Mouse (Mus musculus) splenic B cell, adult 2 months (primary cell): ENCODE measurements around the gene Mier2.
A peak's percentile ranks its signal among the peaks of the same experiment; 100 is the strongest.

Source experiments
- DNase-seq: peaks from one replicate; pipeline ENCODE4 v3.0.0-alpha.2; 2011; ENCODE audit warnings: low read depth, low spot score
- H3K27me3 ChIP-seq: 2 replicates; pipeline ENCODE4 v1.6.1; 2012; ENCODE audit warnings: mild to moderate bottlenecking, low read length, moderate library complexity, mixed read lengths; ENCODE audit not compliant: control insufficient read depth, poor library complexity, insufficient read depth, severe bottlenecking
- H3K36me3 ChIP-seq: 2 replicates; pipeline ENCODE4 v1.6.1; 2012; ENCODE audit warnings: mild to moderate bottlenecking, low read length, moderate library complexity, mixed read lengths; ENCODE audit not compliant: control insufficient read depth, poor library complexity, insufficient read depth, severe bottlenecking

Gene Mier2

DNA sequence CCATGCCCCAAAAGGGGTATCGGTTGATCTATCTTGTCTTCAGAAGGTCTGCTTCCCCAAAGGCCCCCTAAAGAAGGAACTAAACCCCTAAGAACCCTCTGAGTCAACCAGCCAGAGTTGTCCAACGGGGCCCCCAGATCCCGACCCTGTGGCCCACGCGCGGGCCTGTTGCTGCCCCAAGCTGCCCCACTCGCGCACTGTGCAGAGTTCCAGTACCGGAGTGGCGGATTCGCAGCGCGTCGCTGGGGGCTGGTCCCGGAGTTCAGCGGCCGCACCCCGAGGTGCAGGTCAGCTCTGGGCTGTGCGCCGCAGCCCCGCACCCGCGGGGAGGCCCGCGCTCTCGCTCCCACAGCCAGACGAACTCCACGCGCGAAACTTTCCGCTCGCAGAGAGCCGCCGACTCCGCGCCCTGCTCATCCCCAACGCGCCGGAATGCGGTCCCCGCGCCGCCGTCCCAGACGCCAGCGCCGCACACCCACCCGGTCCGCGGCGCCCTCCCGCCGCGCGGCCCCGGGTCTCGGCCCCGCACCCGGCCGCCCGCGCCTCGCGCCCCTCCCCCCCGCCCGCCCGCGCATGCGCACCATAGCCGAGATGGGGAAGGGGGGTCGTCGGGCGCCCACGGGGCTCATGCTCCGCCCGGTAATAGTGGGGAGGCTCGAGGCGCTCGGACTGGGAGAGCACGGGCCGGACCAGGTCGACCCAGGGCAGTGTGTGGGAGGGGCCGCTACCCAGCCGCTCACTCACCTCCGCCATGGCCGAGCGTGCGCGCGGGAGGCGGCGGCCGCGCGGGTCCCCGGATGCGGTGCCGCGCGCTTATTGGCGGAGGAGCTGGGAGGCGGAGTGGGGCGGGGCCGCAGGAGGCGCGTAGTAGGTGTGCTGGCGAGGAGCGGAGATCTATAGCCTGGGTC, at the start of gene Mier2:
Mier2 (minus strand) TSS at position 870 of the 908 bp plus-strand sequence.
- Histone ChIP-seq H3K27me3 (no peaks in the 10 kb centered on the region), H3K36me3 (no peaks in the 10 kb centered on the region)
- DNase-seq, result peak; percentile 86

- no peaks in the 10 kb centered on the region for H3K36me3 ChIP-seq
- no peak for DNase-seq
- no peaks in the 10 kb centered on the region for H3K27me3 ChIP-seq
These were observed 42.9 kb upstream of the Mier2 start for GRCm38 (mm10) chr10:79597936-79598230.

DNA sequence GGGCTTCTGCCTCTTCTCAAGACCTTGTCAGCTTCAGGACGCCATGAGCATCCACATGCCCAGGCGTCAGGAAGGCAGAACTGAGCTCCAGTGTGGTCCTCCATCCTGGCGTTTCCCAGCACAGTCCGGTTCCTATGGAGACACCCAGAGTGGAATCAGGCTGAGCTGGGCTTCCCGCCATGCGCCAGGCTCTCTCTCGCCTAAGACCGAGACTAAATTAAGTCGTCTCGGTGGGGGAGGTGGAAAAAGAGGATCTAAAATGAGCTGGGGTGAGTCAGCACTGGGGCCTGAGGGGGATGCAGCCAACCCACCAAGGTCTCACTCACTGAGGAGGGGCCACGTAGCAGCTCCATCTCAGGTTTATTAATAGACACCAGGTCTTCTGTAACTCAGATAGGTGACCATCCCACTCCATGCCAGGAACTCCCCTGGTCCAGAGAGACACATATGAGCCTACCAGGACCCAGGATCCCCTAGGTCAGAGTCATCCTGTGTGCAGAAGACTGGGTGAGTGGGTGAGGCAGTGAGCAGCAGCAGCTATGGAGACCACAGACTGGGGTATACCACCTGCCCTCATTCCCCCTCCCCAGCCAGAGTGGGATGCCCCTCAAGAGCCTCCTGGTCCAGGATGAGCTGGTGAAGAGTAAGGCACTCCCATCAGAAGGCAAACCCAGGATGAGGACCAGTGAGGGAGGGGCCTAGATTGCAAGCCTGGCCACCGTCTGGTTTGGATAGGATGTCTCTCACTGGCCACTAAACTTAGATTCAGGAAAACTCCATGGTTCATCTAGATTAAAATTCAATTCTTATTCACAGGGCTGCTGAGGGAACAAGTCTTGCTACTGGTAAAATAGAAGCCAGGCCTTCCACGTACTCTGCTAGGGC, 42.3 kb upstream of the Mier2 start:
- Histone ChIP-seq H3K36me3 (no peaks in the 10 kb centered on the region), H3K27me3 (no peaks in the 10 kb centered on the region)
- DNase-seq, result no peak

DNA sequence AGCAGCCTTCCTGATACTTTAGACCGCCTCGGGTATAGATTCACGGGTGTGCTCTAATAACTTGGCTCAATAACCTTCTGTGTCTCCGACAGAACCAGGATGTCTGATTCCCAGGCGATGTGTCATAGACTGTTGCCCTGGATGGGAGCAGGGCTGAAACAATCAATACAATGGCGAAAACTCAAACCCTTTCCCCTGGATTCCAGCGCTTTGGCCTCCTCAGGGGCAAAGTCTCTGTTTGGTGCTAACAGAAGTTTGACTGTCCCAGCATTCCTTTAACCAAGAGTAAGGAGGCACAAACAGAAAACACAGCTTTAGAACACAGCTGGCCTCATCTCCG, 40.6 kb upstream of the Mier2 start:
- Histone ChIP-seq H3K27me3 (no peaks in the 10 kb centered on the region), H3K36me3 (no peaks in the 10 kb centered on the region)
- no peak for DNase-seq

GRCm38 (mm10) chr10:79594872-79595589, 40.0 kb upstream of the Mier2 start:
- no peaks in the 10 kb centered on the region for H3K36me3 ChIP-seq
- peak; percentile 71 for DNase-seq
- H3K27me3 ChIP-seq, result no peaks in the 10 kb centered on the region

DNA sequence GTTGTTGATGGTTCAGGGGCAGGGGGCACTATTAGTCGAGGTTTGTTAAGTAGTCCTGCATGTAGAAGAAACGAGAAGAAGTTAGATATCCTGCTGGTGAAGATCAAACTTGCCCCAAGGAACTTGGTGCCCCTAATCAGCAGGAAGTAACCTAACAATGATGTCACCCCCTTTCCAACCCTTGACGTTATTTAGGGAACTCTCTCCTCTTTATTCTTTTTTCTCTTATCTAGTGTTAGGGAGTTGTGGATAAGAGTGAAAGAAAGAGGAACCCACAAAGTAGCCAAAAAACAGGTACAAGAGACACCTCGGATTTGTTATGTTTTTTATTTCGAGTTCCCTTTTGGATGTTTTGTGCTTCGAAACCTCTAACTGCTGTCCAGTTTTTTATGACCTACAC, 39.1 kb upstream of the Mier2 start:
- no peaks in the 10 kb centered on the region for H3K36me3 ChIP-seq
- DNase-seq, result no peak
- H3K27me3 ChIP-seq, result no peaks in the 10 kb centered on the region

- no peak for DNase-seq
- Histone ChIP-seq H3K27me3 (no peaks in the 10 kb centered on the region), H3K36me3 (no peaks in the 10 kb centered on the region)
These were observed 35.7 kb upstream of the Mier2 start for GRCm38 (mm10) chr10:79590702-79591101.

- no peak for DNase-seq
- no peaks in the 10 kb centered on the region for H3K36me3 ChIP-seq
- no peaks in the 10 kb centered on the region for H3K27me3 ChIP-seq
These were observed 32.7 kb upstream of the Mier2 start for GRCm38 (mm10) chr10:79587752-79588126.

- Histone ChIP-seq H3K27me3 (no peaks in the 10 kb centered on the region), H3K36me3 (no peaks in the 10 kb centered on the region)
- no peak for DNase-seq
These were observed 32.2 kb upstream of the Mier2 start, which contains the start of gene Theg for GRCm38 (mm10) chr10:79587061-79587751. Gene Theg (minus strand): TSS chr10:79587331.

- no peaks in the 10 kb centered on the region for H3K36me3 ChIP-seq
- no peaks in the 10 kb centered on the region for H3K27me3 ChIP-seq
- DNase-seq, result no peak
These were observed 31.2 kb upstream of the Mier2 start for GRCm38 (mm10) chr10:79586243-79586642.

DNA sequence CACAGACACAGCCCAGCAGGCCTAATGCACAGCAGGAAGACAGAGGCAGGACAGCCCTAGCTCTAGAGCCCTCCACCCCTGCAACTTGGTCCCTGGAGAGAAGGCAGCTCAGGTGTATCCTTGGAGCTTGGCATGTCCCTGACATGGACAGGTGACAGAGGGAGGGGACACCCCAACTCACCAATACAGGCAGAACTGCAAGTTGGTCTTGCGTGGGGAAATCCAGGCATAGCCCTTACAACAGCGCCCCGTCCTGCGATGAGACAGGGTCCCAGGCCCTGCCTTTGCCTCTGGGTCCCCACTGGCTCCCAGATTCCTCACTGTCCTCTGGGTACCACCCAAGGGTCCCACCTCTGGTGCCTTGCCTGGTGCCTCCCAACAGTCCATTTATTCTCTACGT, 30.7 kb upstream of the Mier2 start:
- H3K27me3 ChIP-seq, result no peaks in the 10 kb centered on the region
- no peak for DNase-seq
- H3K36me3 ChIP-seq, result no peaks in the 10 kb centered on the region

DNA sequence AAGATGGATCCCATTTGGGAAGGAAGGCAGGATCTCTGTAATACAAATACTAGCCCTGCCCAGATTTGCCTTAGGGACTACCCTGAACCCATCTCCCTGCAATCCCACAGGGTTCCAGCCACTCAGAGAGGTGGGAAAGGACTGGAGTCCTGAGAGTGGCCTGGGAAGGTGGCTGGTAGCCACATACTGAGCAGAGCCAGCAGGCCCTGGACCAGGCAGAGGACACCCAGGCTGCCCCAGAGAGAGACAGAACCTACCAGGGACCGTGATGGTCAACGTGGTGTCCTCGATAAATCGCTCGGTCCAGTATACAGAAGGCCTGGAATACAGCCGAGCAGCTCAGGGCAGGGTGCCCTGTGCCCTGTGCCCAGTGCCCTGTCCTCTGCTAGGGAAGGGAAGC, 30.1 kb upstream of the Mier2 start:
- DNase-seq, result no peak
- no peaks in the 10 kb centered on the region for H3K36me3 ChIP-seq
- H3K27me3 ChIP-seq, result no peaks in the 10 kb centered on the region

- H3K36me3 ChIP-seq, result no peaks in the 10 kb centered on the region
- DNase-seq, result peak; percentile 55
- H3K27me3 ChIP-seq, result no peaks in the 10 kb centered on the region
These were observed 29.4 kb upstream of the Mier2 start for GRCm38 (mm10) chr10:79584426-79584825.

GRCm38 (mm10) chr10:79584021-79584420, 29.0 kb upstream of the Mier2 start:
- no peaks in the 10 kb centered on the region for H3K27me3 ChIP-seq
- no peak for DNase-seq
- H3K36me3 ChIP-seq, result no peaks in the 10 kb centered on the region
